Mouse (Mus musculus) neural tube, embryonic 11.5 days (tissue): ENCODE measurements around the gene Banp. TPM values are rescaled to one million over a fixed set of nuclear protein-coding genes. Genes with fewer than 3 reads are reported as not detected.

Source experiments
- ATAC-seq: fragments of 200-750 bp; cut with Nextera tagmentation; 2 replicates; pipeline ENCODE4 v1.8.0; 2017; ENCODE audit warnings: moderate number of reproducible peaks, mild to moderate bottlenecking, moderate TSS enrichment, moderate library complexity; ENCODE audit not compliant: insufficient read depth, low FRiP score, low TSS enrichment
- DNase-seq: peaks from one replicate; pipeline ENCODE4 v3.0.0-alpha.2; 2015; ENCODE audit warnings: low spot score
- H3K27ac ChIP-seq: fragments of 300-500 bp; sonication (generic); 2 replicates; pipeline ENCODE4 v1.5.1; 2014; ENCODE audit warnings: low read depth, mild to moderate bottlenecking, low read length
- H3K27me3 ChIP-seq: fragments of 300-500 bp; sonication (generic); 2 replicates; pipeline ENCODE4 v1.6.1; 2014; ENCODE audit warnings: mild to moderate bottlenecking, low read length, mixed read lengths; ENCODE audit not compliant: control insufficient read depth, insufficient read depth
- H3K36me3 ChIP-seq: fragments of 300-500 bp; sonication (generic); 2 replicates; pipeline ENCODE4 v1.6.1; 2014; ENCODE audit warnings: mild to moderate bottlenecking, low read length, moderate library complexity, mixed read lengths; ENCODE audit not compliant: control insufficient read depth, insufficient read depth
- H3K4me1 ChIP-seq: fragments of 300-500 bp; sonication (generic); 2 replicates; pipeline ENCODE4 v1.6.1; 2014; ENCODE audit warnings: low read length, mixed read lengths; ENCODE audit not compliant: control insufficient read depth, insufficient read depth
- H3K4me2 ChIP-seq: fragments of 300-500 bp; sonication (generic); 2 replicates; pipeline ENCODE4 v1.6.1; 2014; ENCODE audit warnings: low read depth, mild to moderate bottlenecking, moderate library complexity
- H3K4me3 ChIP-seq: fragments of 300-500 bp; sonication (generic); 2 replicates; pipeline ENCODE4 v1.5.1; 2014; ENCODE audit warnings: low read depth, low read length
- H3K9ac ChIP-seq: fragments of 300-500 bp; sonication (generic); 2 replicates; pipeline ENCODE4 v1.6.1; 2014; ENCODE audit warnings: mild to moderate bottlenecking, low read length
- H3K9me3 ChIP-seq: fragments of 300-500 bp; sonication (generic); 2 replicates; pipeline ENCODE4 v1.6.1; 2016; ENCODE audit warnings: low read length; ENCODE audit not compliant: control insufficient read depth
- whole genome bisulfite sequencing: fragments of 180-500 bp; shearing (Covaris S2); extraction: QIAGEN DNeasy Blood & Tissue Kit; methylation state at CpG from one replicate; pipeline ENCODE4 v1.1.7; 2014; 5-methylcytosine and 5-hydroxymethylcytosine counted together
- polyA plus RNA-seq: library from polyadenylated mRNA; unstranded; fragments of >200 nt; fragmentation: Nextera tagmentation; extraction: Ambion mirVana; gene quantifications from 2 replicates; pipeline ENCODE4 v1.2.1, GENCODE M21; 2014

Gene Banp
- polyA plus RNA-seq, 1 experiment from 2014 or later: 60.6 TPM

- no peak overlapping the region for H3K9ac ChIP-seq
- H3K4me1 ChIP-seq: no peaks in the 10 kb centered on the region
- DNase-seq (no peak), ATAC-seq (no peak)
- no peaks in the 10 kb centered on the region for H3K9me3 ChIP-seq
- 89% methylated on average over 4 of the region's 4 CpGs for WGBS
- peaks cover 13% of the 10 kb centered on the region for H3K36me3 ChIP-seq
- H3K27ac ChIP-seq: no peak overlapping the region
- H3K27me3 ChIP-seq: no peaks in the 10 kb centered on the region
- no peak overlapping the region for H3K4me3 ChIP-seq
- H3K4me2 ChIP-seq: no peak overlapping the region
Observed at GRCm38 (mm10) chr8:121992911-121993310, 43.4 kb downstream of the Banp start.

GRCm38 (mm10) chr8:121995112-121995511, 45.6 kb downstream of the Banp start:
- H3K4me2 ChIP-seq: no peak overlapping the region
- H3K27me3 ChIP-seq: no peaks in the 10 kb centered on the region
- ATAC-seq: no peak
- no peak overlapping the region for H3K4me3 ChIP-seq
- H3K9ac ChIP-seq: no peak overlapping the region
- H3K36me3 ChIP-seq: peaks cover 14% of the 10 kb centered on the region
- 80% methylated on average over 4 of the region's 4 CpGs for WGBS
- no peaks in the 10 kb centered on the region for H3K9me3 ChIP-seq
- no peaks in the 10 kb centered on the region for H3K4me1 ChIP-seq
- H3K27ac ChIP-seq: no peak overlapping the region
- no peak for DNase-seq

DNA sequence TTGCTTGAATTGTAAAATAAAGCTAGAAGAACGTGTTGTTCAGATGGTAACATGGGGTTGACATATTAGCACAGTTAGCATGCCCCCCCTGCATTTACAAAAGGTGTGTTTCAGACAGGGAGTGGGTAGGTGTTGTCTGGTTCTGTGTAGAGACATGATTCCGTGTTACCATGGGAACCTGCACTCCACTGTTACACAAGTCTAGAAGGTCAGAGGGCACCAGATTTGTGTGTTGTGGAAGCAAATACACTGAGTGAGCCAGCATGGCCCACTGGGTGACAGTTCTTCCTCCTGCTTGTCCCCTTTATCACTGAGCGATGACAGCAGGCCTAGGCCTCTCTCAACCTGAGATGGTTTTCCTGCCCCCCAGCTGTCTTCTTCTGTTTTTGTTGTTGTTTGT, 46.3 kb downstream of the Banp start:
- Histone ChIP-seq H3K9ac (no peak overlapping the region), H3K27me3 (no peaks in the 10 kb centered on the region), H3K4me1 (no peaks in the 10 kb centered on the region), H3K27ac (no peak overlapping the region), H3K4me3 (no peak overlapping the region), H3K9me3 (no peaks in the 10 kb centered on the region), H3K4me2 (no peak overlapping the region), H3K36me3 (peaks cover 16% of the 10 kb centered on the region)
- DNase-seq (no peak), ATAC-seq (no peak)
- 88% methylated on average over 3 of the region's 3 CpGs for WGBS

DNA sequence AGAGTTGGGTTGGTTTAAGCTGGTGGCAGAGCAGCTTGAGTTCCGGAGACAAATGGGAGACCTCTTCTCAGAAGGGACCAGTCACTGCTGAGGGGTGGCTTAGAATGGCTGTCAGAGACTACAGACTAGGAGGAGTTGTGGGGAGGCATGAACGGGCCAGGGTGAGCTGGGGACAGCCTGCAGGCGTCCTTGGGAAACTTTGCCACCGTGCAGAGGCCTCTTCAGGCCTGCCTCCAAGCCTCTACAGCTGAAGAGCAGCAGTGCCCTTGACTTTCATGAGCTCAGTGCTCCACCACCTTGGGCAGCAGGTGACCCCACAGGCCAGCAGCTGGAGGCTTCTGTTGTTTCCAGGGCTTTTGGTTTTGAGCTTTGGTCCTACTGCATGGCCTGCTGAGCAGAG, 49.1 kb downstream of the Banp start:
- no peak for DNase-seq
- peaks cover 15% of the 10 kb centered on the region for H3K36me3 ChIP-seq
- 96% methylated on average over 4 of the region's 4 CpGs for WGBS
- no peak overlapping the region for H3K4me2 ChIP-seq
- no peak overlapping the region for H3K27ac ChIP-seq
- no peaks in the 10 kb centered on the region for H3K4me1 ChIP-seq
- H3K9ac ChIP-seq: no peak overlapping the region
- H3K9me3 ChIP-seq: no peaks in the 10 kb centered on the region
- no peak for ATAC-seq
- no peak overlapping the region for H3K4me3 ChIP-seq
- no peaks in the 10 kb centered on the region for H3K27me3 ChIP-seq

- no peak overlapping the region for H3K27ac ChIP-seq
- H3K4me2 ChIP-seq: no peak overlapping the region
- no peak overlapping the region for H3K9ac ChIP-seq
- ATAC-seq (no peak), DNase-seq (no peak)
- WGBS: 93% methylated on average over 5 of the region's 5 CpGs
- no peaks in the 10 kb centered on the region for H3K4me1 ChIP-seq
- H3K36me3 ChIP-seq: peaks cover 15% of the 10 kb centered on the region
- no peaks in the 10 kb centered on the region for H3K9me3 ChIP-seq
- H3K4me3 ChIP-seq: no peak overlapping the region
- no peaks in the 10 kb centered on the region for H3K27me3 ChIP-seq
Observed at GRCm38 (mm10) chr8:121999211-121999610, 49.7 kb downstream of the Banp start.

DNA sequence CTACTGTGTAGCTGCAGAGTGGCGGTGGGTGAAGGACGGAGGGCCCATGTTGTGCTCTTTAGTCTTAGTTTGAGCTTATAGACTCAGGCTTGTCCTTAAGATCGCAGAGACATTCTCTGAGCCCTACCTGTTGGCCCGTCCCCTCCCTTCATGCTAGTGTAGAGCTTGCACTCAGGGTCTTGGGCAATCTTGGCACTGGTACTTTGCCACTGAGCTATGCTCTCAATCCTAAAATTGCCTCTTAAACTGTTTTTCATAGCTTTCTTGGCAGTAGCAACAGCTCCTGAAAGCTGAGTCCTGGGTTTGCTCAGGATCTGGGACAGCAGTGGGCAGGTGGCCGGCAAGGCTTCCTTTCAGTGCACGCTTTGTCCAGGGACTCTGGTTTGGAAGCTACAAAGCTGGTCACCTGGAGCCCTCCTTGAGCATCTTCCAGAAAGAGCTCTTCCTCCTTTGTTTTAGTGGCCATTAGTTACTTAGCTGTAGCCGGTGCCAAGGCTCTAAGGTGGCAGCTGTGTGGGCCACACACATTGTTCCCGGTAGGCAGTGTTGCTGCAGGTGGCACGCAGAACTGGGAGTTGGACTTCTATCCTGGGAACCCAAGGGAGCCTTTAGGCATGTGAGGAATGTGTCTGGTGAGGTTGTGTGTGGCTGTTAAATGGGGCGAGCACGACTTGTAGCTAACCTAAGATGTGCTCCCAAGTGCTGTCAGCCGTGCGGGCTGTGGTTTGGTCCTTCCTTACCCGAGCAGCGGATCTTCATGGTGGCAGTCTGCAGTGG, 52.0 kb downstream of the Banp start:
- no peak overlapping the region for H3K9ac ChIP-seq
- no peak overlapping the region for H3K27ac ChIP-seq
- peaks cover 18% of the 10 kb centered on the region for H3K36me3 ChIP-seq
- no peak overlapping the region for H3K4me3 ChIP-seq
- no peaks in the 10 kb centered on the region for H3K4me1 ChIP-seq
- DNase-seq (no peak), ATAC-seq (no peak)
- H3K27me3 ChIP-seq: no peaks in the 10 kb centered on the region
- WGBS: 90% methylated on average over 15 of the region's 15 CpGs
- no peaks in the 10 kb centered on the region for H3K9me3 ChIP-seq
- no peak overlapping the region for H3K4me2 ChIP-seq

DNA sequence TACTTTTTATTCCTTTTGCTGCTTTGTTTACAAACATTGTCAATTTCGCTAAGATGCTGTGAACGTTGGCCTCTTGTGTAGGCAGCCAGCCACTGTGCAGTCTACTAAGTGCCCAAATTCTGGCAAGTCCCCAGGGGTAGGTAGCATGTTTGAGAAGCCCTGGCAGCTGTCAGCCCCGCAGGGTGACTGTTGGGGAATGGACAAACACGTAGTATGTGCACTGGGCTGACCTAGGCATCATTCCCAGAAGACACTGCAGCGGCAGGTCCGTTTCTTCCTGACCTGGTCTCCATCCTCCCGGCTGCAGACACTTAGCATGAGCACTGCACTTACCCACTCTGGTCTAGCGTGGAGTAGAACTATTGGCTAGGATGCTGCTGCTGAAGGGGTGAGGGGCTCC, 54.1 kb downstream of the Banp start:
- Histone ChIP-seq H3K27me3 (no peaks in the 10 kb centered on the region), H3K27ac (no peak overlapping the region), H3K4me1 (no peaks in the 10 kb centered on the region), H3K9me3 (no peaks in the 10 kb centered on the region), H3K9ac (no peak overlapping the region), H3K4me2 (no peak overlapping the region), H3K4me3 (no peak overlapping the region), H3K36me3 (peaks cover 14% of the 10 kb centered on the region)
- no peak for DNase-seq
- no peak for ATAC-seq
- whole genome bisulfite sequencing: 89% methylated on average over 8 of the region's 8 CpGs

GRCm38 (mm10) chr8:122004131-122004530, 54.6 kb downstream of the Banp start:
- WGBS: 85% methylated on average over 5 of the region's 5 CpGs
- no peaks in the 10 kb centered on the region for H3K4me1 ChIP-seq
- H3K9ac ChIP-seq: no peak overlapping the region
- H3K4me2 ChIP-seq: no peak overlapping the region
- DNase-seq (no peak), ATAC-seq (no peak)
- peaks cover 14% of the 10 kb centered on the region for H3K36me3 ChIP-seq
- H3K27me3 ChIP-seq: no peaks in the 10 kb centered on the region
- no peak overlapping the region for H3K4me3 ChIP-seq
- no peak overlapping the region for H3K27ac ChIP-seq
- H3K9me3 ChIP-seq: no peaks in the 10 kb centered on the region

DNA sequence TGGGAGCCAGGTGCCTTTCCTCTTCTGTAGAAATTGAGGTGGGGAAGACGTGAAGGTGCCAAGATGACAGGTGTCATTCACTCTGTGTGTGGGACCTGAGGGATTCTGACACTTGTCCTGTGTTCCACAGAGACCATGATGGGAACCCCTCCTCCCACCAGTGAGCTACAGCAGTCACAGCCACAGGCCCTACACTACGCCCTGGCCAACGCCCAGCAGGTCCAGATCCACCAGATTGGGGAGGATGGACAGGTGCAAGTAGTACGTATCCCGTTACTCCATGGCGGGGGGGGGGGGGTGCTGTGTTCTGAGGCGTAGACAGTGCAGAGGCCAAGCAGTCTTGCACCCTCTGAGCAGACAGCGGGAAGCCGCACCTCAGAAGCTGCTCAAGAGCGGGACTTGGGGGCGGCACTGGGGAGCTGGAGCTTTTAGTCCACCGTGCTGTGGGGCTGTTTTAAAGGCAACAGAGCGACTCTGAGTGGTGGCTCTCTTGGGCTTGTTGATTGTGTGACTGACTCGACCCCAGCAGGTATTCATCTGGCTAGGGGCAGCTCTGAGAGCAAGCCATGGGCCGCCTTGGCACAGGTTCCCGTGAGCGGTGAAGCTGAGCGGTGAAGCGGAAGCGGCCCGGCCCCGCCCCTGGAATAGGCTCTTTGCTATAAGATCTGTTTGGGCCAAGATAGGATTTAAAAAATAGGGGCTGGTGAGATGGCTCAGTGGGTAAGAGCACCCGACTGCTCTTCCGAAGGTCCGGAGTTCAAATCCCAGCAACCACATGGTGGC, 56.1 kb downstream of the Banp start:
- ATAC-seq (no peak), DNase-seq (no peak)
- Histone ChIP-seq H3K4me1 (no peaks in the 10 kb centered on the region), H3K4me3 (no peak overlapping the region), H3K4me2 (no peak overlapping the region), H3K36me3 (peaks cover 10% of the 10 kb centered on the region), H3K9ac (no peak overlapping the region), H3K27me3 (no peaks in the 10 kb centered on the region), H3K27ac (no peak overlapping the region), H3K9me3 (no peaks in the 10 kb centered on the region)
- WGBS: 87% methylated on average over 25 of the region's 25 CpGs
